Mouse (Mus musculus) lung, postnatal 0 days (tissue): Measurements from ENCODE around the gene Ccser1. TPM values are rescaled to one million over a fixed set of nuclear protein-coding genes. Genes with fewer than 3 reads are reported as not detected.

Experiments
- ATAC-seq: fragments of 200-750 bp; cut with Nextera tagmentation; 2 replicates; pipeline ENCODE4 v1.8.0; 2017; ENCODE audit warnings: moderate library complexity
- DNase-seq: peaks from one replicate; pipeline ENCODE4 v3.0.0-alpha.2; 2016; ENCODE audit warnings: low spot score
- H3K27ac ChIP-seq: fragments of 300-500 bp; sonication (generic); 2 replicates; pipeline ENCODE4 v1.5.1; 2014; ENCODE audit warnings: antibody characterized with exemption, mild to moderate bottlenecking, low read length, mixed read lengths
- H3K27me3 ChIP-seq: fragments of 300-500 bp; sonication (generic); replicated peaks from 2 replicates; pipeline ENCODE4 v1.6.1; 2014; ENCODE audit warnings: low read length, mixed read lengths; ENCODE audit not compliant: insufficient read depth
- H3K36me3 ChIP-seq: fragments of 300-500 bp; sonication (generic); 2 replicates; pipeline ENCODE4 v1.6.1; 2014; ENCODE audit warnings: low read length, mixed read lengths; ENCODE audit not compliant: insufficient read depth
- H3K4me1 ChIP-seq: fragments of 300-500 bp; sonication (generic); 2 replicates; pipeline ENCODE4 v1.6.1; 2014; ENCODE audit warnings: antibody characterized with exemption, low read depth, low read length, mixed read lengths; ENCODE audit not compliant: insufficient read depth
- H3K4me2 ChIP-seq: fragments of 300-500 bp; sonication (generic); replicated peaks from 2 replicates; pipeline ENCODE4 v1.6.1; 2014; ENCODE audit warnings: low read depth, mild to moderate bottlenecking, low read length, moderate library complexity, mixed read lengths
- H3K4me3 ChIP-seq: fragments of 300-500 bp; sonication (generic); 2 replicates; pipeline ENCODE4 v1.5.1; 2014; ENCODE audit warnings: low read depth, low read length
- H3K9ac ChIP-seq: fragments of 300-500 bp; sonication (generic); replicated peaks from 2 replicates; pipeline ENCODE4 v1.6.1; 2014; ENCODE audit warnings: low read depth, mild to moderate bottlenecking
- H3K9me3 ChIP-seq: fragments of 300-500 bp; sonication (generic); 2 replicates; pipeline ENCODE4 v1.6.1; 2016; ENCODE audit warnings: low read length, mixed read lengths
- CTCF ChIP-seq: IDR thresholded peaks from 2 replicates; pipeline ENCODE4 v1.5.1; 2016; ENCODE audit warnings: antibody characterized with exemption, mild to moderate bottlenecking
- EP300 ChIP-seq: IDR thresholded peaks from 2 replicates; pipeline ENCODE4 v1.6.1; 2016; ENCODE audit warnings: antibody characterized with exemption, mild to moderate bottlenecking, control low read depth
- WGBS: fragments of 180-500 bp; shearing (Covaris S2); extraction: QIAGEN DNeasy Blood & Tissue Kit; methylation state at CpG from one replicate; pipeline ENCODE4 v1.1.7; 2014; 5-methylcytosine and 5-hydroxymethylcytosine counted together
- polyA plus RNA-seq: library from polyadenylated mRNA; unstranded; fragments of >200 nt; fragmentation: Nextera tagmentation; extraction: Ambion mirVana; gene quantifications from 2 replicates; pipeline ENCODE4 v1.2.1, GENCODE M21; 2015

Gene Ccser1
- polyA plus RNA-seq, 1 experiment from 2014 or later, result 7.5 TPM

GRCm38 (mm10) chr6:61320842-61321241, 140.7 kb downstream of the Ccser1 start:
- TF ChIP-seq CTCF (no peak), EP300 (no peak)
- H3K4me2 ChIP-seq, result no peak overlapping the region
- no peak overlapping the region for H3K27ac ChIP-seq
- no peaks in the 10 kb centered on the region for H3K4me1 ChIP-seq
- H3K9ac ChIP-seq, result no peak overlapping the region
- ATAC-seq (no peak), DNase-seq (no peak)
- 54% methylated on average over 4 of the region's 4 CpGs for WGBS
- H3K4me3 ChIP-seq, result no peak overlapping the region
- no peaks in the 10 kb centered on the region for H3K27me3 ChIP-seq
- H3K9me3 ChIP-seq, result no peaks in the 10 kb centered on the region
- H3K36me3 ChIP-seq, result no peaks in the 10 kb centered on the region

- Histone ChIP-seq H3K4me2 (no peak overlapping the region), H3K9me3 (no peaks in the 10 kb centered on the region), H3K9ac (no peak overlapping the region), H3K4me1 (no peaks in the 10 kb centered on the region), H3K27me3 (no peaks in the 10 kb centered on the region), H3K36me3 (no peaks in the 10 kb centered on the region), H3K27ac (no peak overlapping the region), H3K4me3 (no peak overlapping the region)
- 66% methylated on average over 6 of the region's 6 CpGs for WGBS
- DNase-seq, result no peak
- TF ChIP-seq EP300, result no peak
- no peak for TF ChIP-seq CTCF
- ATAC-seq, result no peak
Observed at GRCm38 (mm10) chr6:61322328-61322727, 142.2 kb downstream of the Ccser1 start.

DNA sequence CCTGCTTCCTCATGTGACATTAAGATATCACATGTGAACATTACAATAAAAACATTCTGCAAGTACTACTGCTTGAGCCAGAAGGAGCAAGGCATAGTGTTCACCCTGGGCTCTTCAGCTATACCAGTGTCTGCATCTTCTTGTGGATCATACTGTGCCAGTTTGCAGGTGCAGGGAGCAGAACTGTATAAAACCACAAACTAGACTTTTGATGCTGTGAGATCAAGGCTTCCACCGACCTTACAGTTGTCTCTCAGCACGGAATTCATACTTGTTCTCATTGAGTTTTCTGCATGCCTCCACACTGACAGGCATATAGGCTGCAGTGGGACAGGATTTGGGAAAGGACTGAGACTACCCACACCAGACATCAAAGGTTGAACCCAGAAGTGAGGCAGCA, 146.0 kb downstream of the Ccser1 start:
- DNase-seq (no peak), ATAC-seq (no peak)
- Histone ChIP-seq H3K4me1 (no peaks in the 10 kb centered on the region), H3K27me3 (no peaks in the 10 kb centered on the region), H3K9me3 (no peaks in the 10 kb centered on the region), H3K27ac (no peak overlapping the region), H3K4me2 (no peak overlapping the region), H3K9ac (no peak overlapping the region), H3K4me3 (no peak overlapping the region), H3K36me3 (no peaks in the 10 kb centered on the region)
- 68% methylated on average over 2 of the region's 2 CpGs for WGBS
- TF ChIP-seq CTCF (no peak), EP300 (no peak)

- TF ChIP-seq CTCF (no peak), EP300 (no peak)
- no peak for DNase-seq
- no peak for ATAC-seq
- Histone ChIP-seq H3K27ac (no peak overlapping the region), H3K4me2 (no peak overlapping the region), H3K9me3 (no peaks in the 10 kb centered on the region), H3K36me3 (no peaks in the 10 kb centered on the region), H3K27me3 (no peaks in the 10 kb centered on the region), H3K4me3 (no peak overlapping the region), H3K4me1 (no peaks in the 10 kb centered on the region), H3K9ac (no peak overlapping the region)
Observed at GRCm38 (mm10) chr6:61328981-61329380, 148.9 kb downstream of the Ccser1 start.

DNA sequence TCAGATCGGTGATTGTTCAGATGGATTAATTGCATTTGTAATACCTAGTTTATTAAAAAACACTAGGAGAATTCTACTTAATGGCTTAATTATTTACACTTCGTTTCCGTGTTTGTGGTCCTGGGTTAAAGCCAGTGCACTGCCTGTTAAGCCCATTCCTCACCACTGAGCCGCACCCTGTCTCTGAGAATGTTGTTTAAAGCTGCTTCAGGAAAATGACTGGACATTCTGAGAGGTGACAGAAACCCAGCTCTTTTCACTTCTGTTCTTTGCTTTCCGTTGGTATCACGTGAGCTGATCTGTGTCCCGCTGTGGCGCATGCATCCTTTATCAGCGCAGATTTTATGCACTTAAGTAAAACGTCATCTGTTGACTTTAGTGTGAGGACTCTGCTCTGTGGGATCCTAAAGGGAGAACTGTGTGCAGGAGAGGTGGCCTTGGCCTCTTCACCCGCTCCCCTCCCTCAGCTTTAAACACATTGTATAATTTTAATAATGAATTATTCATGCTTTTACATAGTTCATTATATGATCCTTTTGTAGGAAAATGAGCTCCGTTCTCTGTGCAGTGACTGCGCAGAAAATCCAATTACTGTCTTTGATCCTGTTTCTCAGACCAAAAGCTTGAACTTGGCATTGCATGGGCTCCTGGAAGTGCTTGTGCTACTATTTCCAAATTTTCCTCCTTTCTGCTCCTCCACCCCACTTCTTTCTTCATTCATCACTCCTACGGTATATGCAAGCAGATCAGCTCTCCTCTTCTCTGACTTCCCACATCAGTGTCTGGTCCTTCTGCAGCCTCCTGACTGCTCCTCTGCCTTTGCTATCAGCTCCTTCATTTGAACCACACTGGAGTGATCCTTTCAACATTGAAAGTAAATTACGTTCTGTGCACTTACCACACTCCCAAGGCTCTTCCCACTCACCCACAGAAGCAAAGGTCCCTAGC, 149.7 kb downstream of the Ccser1 start:
- 73% methylated on average over 15 of the region's 15 CpGs for WGBS

GRCm38 (mm10) chr6:61334466-61334865, 154.3 kb downstream of the Ccser1 start:
- no peaks in the 10 kb centered on the region for H3K27me3 ChIP-seq
- no peak overlapping the region for H3K27ac ChIP-seq
- TF ChIP-seq CTCF (no peak), EP300 (no peak)
- H3K4me3 ChIP-seq, result no peak overlapping the region
- H3K9me3 ChIP-seq, result no peaks in the 10 kb centered on the region
- H3K36me3 ChIP-seq, result no peaks in the 10 kb centered on the region
- ATAC-seq (no peak), DNase-seq (no peak)
- no peak overlapping the region for H3K4me2 ChIP-seq
- WGBS, result 87% methylated on average over 1 of the region's 1 CpGs
- no peak overlapping the region for H3K9ac ChIP-seq
- no peaks in the 10 kb centered on the region for H3K4me1 ChIP-seq

More for the DNA sequence above, 149.7 kb downstream of the Ccser1 start:
- H3K4me1 ChIP-seq, result no peaks in the 10 kb centered on the region
- no peaks in the 10 kb centered on the region for H3K36me3 ChIP-seq
- no peak overlapping the region for H3K4me3 ChIP-seq
- no peak for ATAC-seq
- H3K27me3 ChIP-seq, result no peaks in the 10 kb centered on the region
- no peak overlapping the region for H3K4me2 ChIP-seq
- TF ChIP-seq EP300 (no peak), CTCF (no peak)
- H3K27ac ChIP-seq, result no peak overlapping the region
- H3K9me3 ChIP-seq, result no peaks in the 10 kb centered on the region
- H3K9ac ChIP-seq, result no peak overlapping the region
- no peak for DNase-seq
